Mouse (Mus musculus): Measurements from ENCODE around the gene Lyz2.
"Not testable (repeated sequence)": the region's sequence is repeated elsewhere in the genome, so short reads cannot be mapped to it uniquely, and the experiment has no call there.

The Lyz2 gene

GRCm38 (mm10) chr10:117282049-117282448 is at the start of gene Lyz2:
Lyz2 (minus strand) TSS chr10:117282321.
- DNase-seq (ENCODE audit: low read depth, low spot score), result no peak

- DNase-seq (ENCODE audit: low read depth, low spot score), result no peak
Measured at GRCm38 (mm10) chr10:117330521-117330920, 48.4 kb upstream of the Lyz2 start.

GRCm38 (mm10) chr10:117323782-117324181 is 41.7 kb upstream of the Lyz2 start:
- DNase-seq (ENCODE audit: low read depth, low spot score), result no peak

- no peak for DNase-seq (ENCODE audit: low read depth, low spot score)
Measured at GRCm38 (mm10) chr10:117322630-117323029, 40.5 kb upstream of the Lyz2 start.

GRCm38 (mm10) chr10:117320571-117320981 is 38.5 kb upstream of the Lyz2 start:
- DNase-seq (ENCODE audit: low read depth, low spot score), result no peak

GRCm38 (mm10) chr10:117316391-117316790 is 34.3 kb upstream of the Lyz2 start:
- DNase-seq (ENCODE audit: low read depth, low spot score), result no peak

GRCm38 (mm10) chr10:117313133-117313532 is 31.0 kb upstream of the Lyz2 start:
- no peak for DNase-seq (ENCODE audit: low read depth, low spot score)

- DNase-seq (ENCODE audit: low read depth, low spot score), result no peak
Measured at GRCm38 (mm10) chr10:117312168-117312567, 30.0 kb upstream of the Lyz2 start.

GRCm38 (mm10) chr10:117304371-117304770 is 22.2 kb upstream of the Lyz2 start:
- DNase-seq (ENCODE audit: low read depth, low spot score), result no peak

- DNase-seq (ENCODE audit: low read depth, low spot score), result no peak
Measured at GRCm38 (mm10) chr10:117301688-117302087, 19.6 kb upstream of the Lyz2 start.

- no peak for DNase-seq (ENCODE audit: low read depth, low spot score)
Measured at GRCm38 (mm10) chr10:117299901-117300520, 17.9 kb upstream of the Lyz2 start.

- no peak for DNase-seq (ENCODE audit: low read depth, low spot score)
Measured at GRCm38 (mm10) chr10:117299106-117299505, 17.0 kb upstream of the Lyz2 start.

GRCm38 (mm10) chr10:117298336-117298735 is 16.2 kb upstream of the Lyz2 start:
- no peak for DNase-seq (ENCODE audit: low read depth, low spot score)

GRCm38 (mm10) chr10:117292671-117293070 is 10.6 kb upstream of the Lyz2 start, which contains the start of gene Lyz1:
Lyz1 (minus strand) TSS chr10:117292868.
- DNase-seq (ENCODE audit: low read depth, low spot score), result no peak

- DNase-seq (ENCODE audit: low read depth, low spot score), result not testable (repeated sequence)
Measured at GRCm38 (mm10) chr10:117290936-117291335, 8.8 kb upstream of the Lyz2 start.

GRCm38 (mm10) chr10:117290046-117290870 is 8.1 kb upstream of the Lyz2 start:
- no peak for DNase-seq (ENCODE audit: low read depth, low spot score)

GRCm38 (mm10) chr10:117289034-117289505 is 6.9 kb upstream of the Lyz2 start:
- not testable (repeated sequence) for DNase-seq (ENCODE audit: low read depth, low spot score)

- DNase-seq (ENCODE audit: low read depth, low spot score), result no peak
Measured at GRCm38 (mm10) chr10:117288197-117289033, 6.3 kb upstream of the Lyz2 start.

GRCm38 (mm10) chr10:117287226-117287850 is 5.2 kb upstream of the Lyz2 start:
- no peak for DNase-seq (ENCODE audit: low read depth, low spot score)

- DNase-seq (ENCODE audit: low read depth, low spot score), result no peak
Measured at GRCm38 (mm10) chr10:117286366-117286970, 4.3 kb upstream of the Lyz2 start.

GRCm38 (mm10) chr10:117285584-117285983 is 3.5 kb upstream of the Lyz2 start:
- DNase-seq (ENCODE audit: low read depth, low spot score), result not testable (repeated sequence)

Data from c-Kit-negative CD71-positive TER-119-positive erythroid progenitor cells, embryonic 14.5 days (primary cell).